Mouse (Mus musculus): ENCODE data around the gene Ank3. TPM values are rescaled to one million over a fixed set of nuclear protein-coding genes. Genes with fewer than 3 reads are reported as not detected.

The Ank3 gene
- polyA plus RNA-seq, 1 experiment, result 9.3 TPM

DNA sequence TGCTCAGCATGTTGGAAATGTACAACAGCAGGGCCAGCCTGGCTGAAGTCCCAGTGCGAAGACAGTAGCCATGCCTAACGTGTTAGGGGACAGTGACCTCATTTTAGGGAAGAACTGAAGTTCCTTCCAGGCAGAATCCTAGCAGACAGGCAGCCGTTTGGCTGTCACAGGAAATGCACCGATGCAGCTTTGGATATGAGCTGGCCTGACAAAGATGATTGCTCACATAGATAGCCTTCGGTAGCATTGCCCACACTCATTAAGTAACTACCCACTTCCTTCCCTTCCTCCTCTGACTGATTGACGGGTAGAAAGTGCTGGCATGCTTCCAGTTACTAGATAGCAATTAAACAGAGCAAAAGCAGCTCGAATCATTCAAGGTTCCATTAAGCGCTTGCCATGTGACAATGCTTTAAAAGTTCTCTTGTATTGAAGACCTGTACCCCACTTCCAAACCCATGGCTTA lies 397.9 kb downstream of the Ank3 start:
- Histone ChIP-seq H3K27ac (ENCODE audit: control insufficient read depth, insufficient read depth, low read depth, low read length, poor library complexity) (no peak overlapping the region), H3K4me1 (ENCODE audit: control insufficient read depth, insufficient read depth, low read length) (peaks cover 2% of the 10 kb centered on the region), H3K4me3 (replicated peaks; ENCODE audit: control insufficient read depth, low read depth, low read length) (no peak overlapping the region)
- TF ChIP-seq CTCF (IDR thresholded peaks at IDR 0.05; ENCODE audit: control insufficient read depth, insufficient read depth, low read length), result no peak
- TF ChIP-seq POLR2A (IDR thresholded peaks at IDR 0.05; ENCODE audit: borderline replicate concordance, control insufficient read depth, low read depth, low read length), result no peak
- 6% methylated on average over 8 of the region's 8 CpGs for WGBS

DNA sequence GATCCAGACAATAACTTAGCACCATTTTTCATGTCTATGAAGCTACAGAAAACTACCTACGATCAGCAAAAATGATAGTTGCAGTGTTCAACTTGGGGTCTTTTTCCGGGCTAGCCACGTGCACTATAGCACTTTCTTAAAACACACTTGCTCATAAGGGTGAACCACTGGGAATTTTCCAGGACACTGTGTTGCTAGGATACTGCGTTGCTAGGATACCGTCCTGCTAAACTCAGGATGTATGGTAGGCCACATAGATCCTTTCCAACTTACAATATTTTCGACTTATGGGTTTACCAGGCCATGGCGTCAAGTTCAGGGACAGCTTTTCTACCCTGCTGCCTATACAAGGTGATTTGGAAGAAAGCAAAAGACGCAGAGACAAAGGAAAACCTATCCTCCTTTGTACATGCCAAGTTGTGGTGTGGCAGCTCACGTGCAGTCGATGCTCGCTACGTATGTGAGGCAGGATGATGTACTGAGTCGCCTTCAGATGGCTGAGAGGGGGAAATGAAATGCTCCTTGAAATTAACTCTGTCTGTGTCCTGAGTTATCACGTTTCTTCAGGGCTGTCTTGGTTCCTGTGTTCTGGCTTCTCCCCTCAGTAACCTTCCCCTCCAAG lies 404.7 kb downstream of the Ank3 start:
- H3K27ac ChIP-seq (ENCODE audit: control insufficient read depth, insufficient read depth, low read depth, low read length, poor library complexity), result no peak overlapping the region
- TF ChIP-seq CTCF (IDR thresholded peaks at IDR 0.05; ENCODE audit: control insufficient read depth, insufficient read depth, low read length) (no peak), POLR2A (IDR thresholded peaks at IDR 0.05; ENCODE audit: borderline replicate concordance, control insufficient read depth, low read depth, low read length) (no peak)
- H3K4me1 ChIP-seq (ENCODE audit: control insufficient read depth, insufficient read depth, low read length), result no peaks in the 10 kb centered on the region
- WGBS, result 84% methylated on average over 14 of the region's 14 CpGs
- no peak overlapping the region for H3K4me3 ChIP-seq (replicated peaks; ENCODE audit: control insufficient read depth, low read depth, low read length)

DNA sequence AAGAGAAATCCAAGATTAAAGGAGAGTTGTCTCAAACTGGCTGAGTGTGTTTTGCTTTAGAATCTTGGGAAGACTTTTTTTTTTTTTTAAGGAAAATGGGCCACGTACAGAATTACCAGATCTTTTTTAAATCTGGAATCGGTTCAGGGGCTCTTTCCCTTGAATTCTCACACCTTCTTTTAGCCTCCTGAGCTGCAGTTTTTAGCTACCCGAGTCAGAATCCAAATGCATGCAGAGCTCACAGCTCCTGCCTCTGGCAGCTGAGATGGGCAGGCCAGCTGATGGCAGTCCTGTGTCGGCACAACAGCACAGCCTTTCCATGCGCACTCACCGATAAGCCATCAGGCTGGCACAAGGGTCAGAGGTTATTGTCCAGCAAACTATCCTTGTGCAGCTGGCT lies 406.0 kb downstream of the Ank3 start:
- TF ChIP-seq POLR2A (IDR thresholded peaks at IDR 0.05; ENCODE audit: borderline replicate concordance, control insufficient read depth, low read depth, low read length), result no peak
- TF ChIP-seq CTCF (IDR thresholded peaks at IDR 0.05; ENCODE audit: control insufficient read depth, insufficient read depth, low read length), result no peak
- Histone ChIP-seq H3K27ac (ENCODE audit: control insufficient read depth, insufficient read depth, low read depth, low read length, poor library complexity) (no peak overlapping the region), H3K4me3 (replicated peaks; ENCODE audit: control insufficient read depth, low read depth, low read length) (no peak overlapping the region), H3K4me1 (ENCODE audit: control insufficient read depth, insufficient read depth, low read length) (no peaks in the 10 kb centered on the region)
- 81% methylated on average over 6 of the region's 6 CpGs for WGBS

DNA sequence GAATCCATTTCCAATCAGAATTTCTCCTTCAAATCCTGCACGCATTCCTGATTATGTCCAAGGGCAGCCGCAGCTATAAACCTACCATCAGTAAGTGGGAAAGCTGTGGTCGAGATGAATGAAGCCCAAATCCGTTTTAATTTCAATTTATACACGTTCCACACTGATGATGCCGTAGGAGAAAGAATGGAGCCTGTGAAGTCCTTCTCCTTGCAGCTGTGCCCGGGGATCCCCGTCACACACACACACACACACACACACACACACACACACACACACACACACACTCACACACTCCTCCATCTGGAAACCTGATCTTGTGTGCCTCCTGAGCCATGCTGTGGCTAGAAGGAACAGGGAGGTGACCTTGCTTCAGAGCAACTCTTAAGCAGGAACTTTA lies 412.2 kb downstream of the Ank3 start:
- Histone ChIP-seq H3K4me1 (ENCODE audit: control insufficient read depth, insufficient read depth, low read length) (no peaks in the 10 kb centered on the region), H3K27ac (ENCODE audit: control insufficient read depth, insufficient read depth, low read depth, low read length, poor library complexity) (no peak overlapping the region), H3K4me3 (replicated peaks; ENCODE audit: control insufficient read depth, low read depth, low read length) (no peak overlapping the region)
- no peak for TF ChIP-seq CTCF (IDR thresholded peaks at IDR 0.05; ENCODE audit: control insufficient read depth, insufficient read depth, low read length)
- no peak for TF ChIP-seq POLR2A (IDR thresholded peaks at IDR 0.05; ENCODE audit: borderline replicate concordance, control insufficient read depth, low read depth, low read length)
- WGBS, result 77% methylated on average over 8 of the region's 8 CpGs

DNA sequence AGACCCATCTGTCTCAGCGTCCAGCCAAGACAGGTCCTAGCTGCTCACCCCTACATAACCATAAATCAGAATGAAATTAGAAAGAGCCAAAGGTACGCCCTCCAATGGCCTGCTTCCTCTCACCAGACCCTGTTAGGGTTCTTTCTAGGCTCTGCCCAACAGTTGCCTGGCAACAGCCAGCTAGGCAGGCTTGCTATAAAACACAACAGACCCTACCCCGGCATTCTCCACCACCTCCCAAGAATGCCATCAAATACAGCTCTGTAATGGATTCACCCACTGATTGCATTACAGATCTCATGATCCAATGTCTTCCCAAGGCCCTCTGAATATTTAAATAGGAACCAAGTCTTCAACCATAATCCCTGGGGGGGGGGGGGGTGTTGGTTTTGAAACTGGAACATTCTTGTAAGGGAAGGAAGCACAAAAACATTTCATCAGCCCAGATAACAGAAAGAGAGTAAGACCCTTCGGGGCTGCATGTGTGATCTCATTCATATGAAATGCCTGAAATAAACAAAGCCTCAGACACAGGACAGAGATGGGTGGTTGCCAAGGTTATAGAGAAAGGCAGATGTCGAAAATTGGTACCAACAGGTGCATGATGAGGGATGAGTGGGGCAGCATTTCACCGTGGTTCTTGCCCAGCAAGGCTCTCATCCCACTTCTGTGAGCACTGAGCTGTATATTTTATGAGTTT lies 415.4 kb downstream of the Ank3 start:
- no peak overlapping the region for H3K4me3 ChIP-seq (replicated peaks; ENCODE audit: control insufficient read depth, low read depth, low read length)
- H3K4me1 ChIP-seq (ENCODE audit: control insufficient read depth, insufficient read depth, low read length), result no peaks in the 10 kb centered on the region
- H3K27ac ChIP-seq (ENCODE audit: control insufficient read depth, insufficient read depth, low read depth, low read length, poor library complexity), result no peak overlapping the region
- WGBS, result 58% methylated on average over 6 of the region's 6 CpGs
- no peak for TF ChIP-seq POLR2A (IDR thresholded peaks at IDR 0.05; ENCODE audit: borderline replicate concordance, control insufficient read depth, low read depth, low read length)
- TF ChIP-seq CTCF (IDR thresholded peaks at IDR 0.05; ENCODE audit: control insufficient read depth, insufficient read depth, low read length), result no peak

DNA sequence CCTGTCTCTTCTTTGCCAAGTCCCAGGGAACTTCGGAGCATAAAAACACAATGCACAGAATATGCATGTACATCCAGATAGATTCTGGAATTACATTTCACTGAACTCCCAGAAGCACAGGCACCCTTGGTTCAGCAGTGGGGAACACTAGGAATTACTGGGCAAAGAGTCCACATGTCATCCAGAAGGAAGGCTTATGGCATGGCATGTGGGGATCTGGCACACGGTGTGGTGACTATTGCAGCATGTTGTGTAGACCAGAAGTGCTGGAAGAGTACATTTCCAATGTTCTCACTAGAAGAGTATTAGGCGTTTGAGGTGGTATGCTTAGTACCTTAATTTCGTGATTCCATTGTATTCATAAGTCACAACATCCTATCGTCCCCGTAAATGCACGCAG lies 422.7 kb downstream of the Ank3 start:
- 88% methylated on average over 7 of the region's 7 CpGs for WGBS
- no peak for TF ChIP-seq POLR2A (IDR thresholded peaks at IDR 0.05; ENCODE audit: borderline replicate concordance, control insufficient read depth, low read depth, low read length)
- no peak for TF ChIP-seq CTCF (IDR thresholded peaks at IDR 0.05; ENCODE audit: control insufficient read depth, insufficient read depth, low read length)
- Histone ChIP-seq H3K4me1 (ENCODE audit: control insufficient read depth, insufficient read depth, low read length) (no peaks in the 10 kb centered on the region), H3K27ac (ENCODE audit: control insufficient read depth, insufficient read depth, low read depth, low read length, poor library complexity) (no peak overlapping the region), H3K4me3 (replicated peaks; ENCODE audit: control insufficient read depth, low read depth, low read length) (no peak overlapping the region)

DNA sequence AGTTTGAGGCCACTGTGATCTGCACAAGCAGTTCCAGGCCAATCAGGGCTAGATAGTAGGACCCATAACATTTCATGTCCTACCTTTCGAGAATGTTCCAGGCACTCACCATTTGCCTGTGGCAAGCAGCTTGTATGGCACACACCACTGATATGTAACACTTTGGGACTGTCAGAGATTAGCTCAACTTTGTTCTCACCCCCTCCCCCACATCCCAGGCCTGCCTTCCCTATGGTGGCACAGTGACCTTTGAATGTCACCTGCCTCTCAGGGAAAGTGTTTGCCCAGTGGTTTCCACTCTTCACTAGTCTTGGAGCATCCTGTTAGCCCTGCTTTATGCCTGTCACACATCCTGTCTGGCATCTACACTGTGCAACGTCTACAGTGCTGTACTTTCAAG lies 430.2 kb downstream of the Ank3 start:
- TF ChIP-seq CTCF (IDR thresholded peaks at IDR 0.05; ENCODE audit: control insufficient read depth, insufficient read depth, low read length) (no peak), POLR2A (IDR thresholded peaks at IDR 0.05; ENCODE audit: borderline replicate concordance, control insufficient read depth, low read depth, low read length) (no peak)
- WGBS, result 48% methylated on average over 2 of the region's 2 CpGs

DNA sequence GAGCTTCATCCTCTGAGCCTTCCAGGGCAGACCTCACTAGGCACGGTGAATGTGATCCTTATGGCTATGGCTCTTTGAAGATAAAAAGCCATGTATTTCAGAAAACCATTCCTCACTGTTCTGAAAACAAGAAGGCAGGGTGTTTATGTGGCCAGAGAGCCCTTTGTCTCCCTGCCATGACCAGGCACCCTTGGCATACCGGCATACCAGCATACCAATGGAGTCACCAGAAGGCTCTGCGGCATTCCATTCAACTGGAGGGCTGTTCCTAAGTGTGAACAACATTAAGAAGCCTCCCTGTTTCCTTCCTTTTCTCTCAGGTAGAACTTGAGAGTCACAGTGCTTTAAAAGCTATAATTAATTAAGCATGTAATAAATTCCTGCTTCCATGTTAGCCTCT lies 430.7 kb downstream of the Ank3 start:
- Histone ChIP-seq H3K4me1 (ENCODE audit: control insufficient read depth, insufficient read depth, low read length) (no peaks in the 10 kb centered on the region), H3K4me3 (replicated peaks; ENCODE audit: control insufficient read depth, low read depth, low read length) (no peak overlapping the region), H3K27ac (ENCODE audit: control insufficient read depth, insufficient read depth, low read depth, low read length, poor library complexity) (no peak overlapping the region)
- TF ChIP-seq CTCF (IDR thresholded peaks at IDR 0.05; ENCODE audit: control insufficient read depth, insufficient read depth, low read length) (no peak), POLR2A (IDR thresholded peaks at IDR 0.05; ENCODE audit: borderline replicate concordance, control insufficient read depth, low read depth, low read length) (no peak)
- WGBS, result 85% methylated on average over 3 of the region's 3 CpGs

More for the DNA sequence above, 430.2 kb downstream of the Ank3 start:
- H3K4me1 ChIP-seq (ENCODE audit: control insufficient read depth, insufficient read depth, low read length), result no peaks in the 10 kb centered on the region
- no peak overlapping the region for H3K27ac ChIP-seq (ENCODE audit: control insufficient read depth, insufficient read depth, low read depth, low read length, poor library complexity)
- H3K4me3 ChIP-seq (replicated peaks; ENCODE audit: control insufficient read depth, low read depth, low read length), result no peak overlapping the region
